Mouse (Mus musculus): Measurements from ENCODE around the gene Ak2. TPM values are rescaled to one million over a fixed set of nuclear protein-coding genes. Genes with fewer than 3 reads are reported as not detected.

Gene Ak2
- total RNA-seq, 2 experiments from 2014 or later: 66.0 to 66.7 TPM

- intact Hi-C loops (cut with DNase I): no loop called here
- DNase-seq: no peak
These were observed 42.5 kb downstream of the Ak2 start for GRCm38 (mm10) chr4:129034224-129034623.

- intact Hi-C loops (cut with DNase I): no loop called here
These were observed 43.2 kb downstream of the Ak2 start for GRCm38 (mm10) chr4:129034706-129035660.

GRCm38 (mm10) chr4:129035851-129036445 is 44.2 kb downstream of the Ak2 start:
- no peak for DNase-seq
- intact Hi-C loops (cut with DNase I): no loop called here

More at GRCm38 (mm10) chr4:129034706-129035660, 43.2 kb downstream of the Ak2 start:
- DNase-seq: peak; percentile 60 to 67

- intact Hi-C loops (cut with DNase I): no loop called here
These were observed 56.1 kb downstream of the Ak2 start for GRCm38 (mm10) chr4:129047721-129048421.

GRCm38 (mm10) chr4:129048501-129049305 is 56.9 kb downstream of the Ak2 start:
- DNase-seq: peak; percentile 62 to 65
- intact Hi-C loops (cut with DNase I): no loop called here

More at GRCm38 (mm10) chr4:129047721-129048421, 56.1 kb downstream of the Ak2 start:
- no peak for DNase-seq

GRCm38 (mm10) chr4:129049306-129050011 is 57.7 kb downstream of the Ak2 start:
- DNase-seq: no peak
- intact Hi-C loops (cut with DNase I): loop anchor here (10.0 kb wide), 1 partner anchor 305 kb away; no protein-coding TSS in a partner anchor

GRCm38 (mm10) chr4:129050365-129050764 is 58.6 kb downstream of the Ak2 start:
- intact Hi-C loops (cut with DNase I): loop anchor here (10.0 kb wide), 1 partner anchor 306 kb away; no protein-coding TSS in a partner anchor
- no peak for DNase-seq

GRCm38 (mm10) chr4:129050901-129051417 is 59.2 kb downstream of the Ak2 start:
- intact Hi-C loops (cut with DNase I): loop anchor here (10.0 kb wide), 1 partner anchor 306 kb away; no protein-coding TSS in a partner anchor
- DNase-seq: no peak

- intact Hi-C loops (cut with DNase I): loop anchor here (10.0 kb wide), 1 partner anchor 307 kb away; no protein-coding TSS in a partner anchor
- DNase-seq: no peak
These were observed 59.9 kb downstream of the Ak2 start for GRCm38 (mm10) chr4:129051461-129052183.

GRCm38 (mm10) chr4:129054757-129055156 is 63.0 kb downstream of the Ak2 start:
- intact Hi-C loops (cut with DNase I): loop anchor here (10.0 kb wide), 1 partner anchor 310 kb away; no protein-coding TSS in a partner anchor
- no peak for DNase-seq

GRCm38 (mm10) chr4:129055562-129055961 is 63.8 kb downstream of the Ak2 start:
- no peak for DNase-seq
- intact Hi-C loops (cut with DNase I): loop anchor here (10.0 kb wide), 1 partner anchor 311 kb away; no protein-coding TSS in a partner anchor

GRCm38 (mm10) chr4:129057533-129058206 is 65.9 kb downstream of the Ak2 start:
- DNase-seq: peak; percentile 99
- intact Hi-C loops (cut with DNase I): loop anchor here (1.0 to 10.0 kb wide), 3 partner anchors 33 to 313 kb away; no protein-coding TSS in a partner anchor

GRCm38 (mm10) chr4:129058207-129059092 is 66.7 kb downstream of the Ak2 start, which contains the start of gene Rnf19b:
Gene Rnf19b, plus strand, starts transcription at chr4:129058271.
- intact Hi-C loops (cut with DNase I): loop anchor here (2.0 to 10.0 kb wide), 2 partner anchors 34 to 314 kb away; no protein-coding TSS in a partner anchor
- DNase-seq: peak; percentile 45 to 60

GRCm38 (mm10) chr4:129059125-129059551 is 67.4 kb downstream of the Ak2 start:
- intact Hi-C loops (cut with DNase I): loop anchor here (2.0 to 10.0 kb wide), 2 partner anchors 34 to 314 kb away; no protein-coding TSS in a partner anchor

GRCm38 (mm10) chr4:129059922-129060321 is 68.2 kb downstream of the Ak2 start:
- intact Hi-C loops (cut with DNase I): loop anchor here (2.0 to 10.0 kb wide), 2 partner anchors 35 to 315 kb away; no protein-coding TSS in a partner anchor
- DNase-seq: no peak

More at GRCm38 (mm10) chr4:129059125-129059551, 67.4 kb downstream of the Ak2 start:
- DNase-seq: no peak

Measured in heart, postnatal 14 days (tissue).